Mouse (Mus musculus) testis, adult 2 months (tissue): ENCODE measurements around the gene Mgl2.

Experiments
- CTCF ChIP-seq: fragments of 200-500 bp; IDR thresholded peaks from 2 replicates; pipeline ENCODE4 v1.5.1; 2012; ENCODE audit warnings: low read depth, mild to moderate bottlenecking, inconsistent platforms, low read length, moderate library complexity; ENCODE audit not compliant: control insufficient read depth, insufficient read depth, insufficient replicate concordance
- POLR2A ChIP-seq: fragments of 200-500 bp; IDR thresholded peaks from 2 replicates; pipeline ENCODE4 v1.6.1; 2012; ENCODE audit warnings: low read depth, mild to moderate bottlenecking, inconsistent platforms, low read length, moderate library complexity; ENCODE audit not compliant: control insufficient read depth

- TF ChIP-seq CTCF, result no peak
- no peak for TF ChIP-seq POLR2A
These were observed 20.9 kb downstream of the Mgl2 start for GRCm38 (mm10) chr11:70151072-70151471.
